Mouse (Mus musculus): ENCODE data around the gene Cln6.
A peak's percentile ranks its signal among the peaks of the same experiment; 100 is the strongest.
"Not testable (repeated sequence)": the region's sequence is repeated elsewhere in the genome, so short reads cannot be mapped to it uniquely, and the experiment has no call there.

The Cln6 gene

DNA sequence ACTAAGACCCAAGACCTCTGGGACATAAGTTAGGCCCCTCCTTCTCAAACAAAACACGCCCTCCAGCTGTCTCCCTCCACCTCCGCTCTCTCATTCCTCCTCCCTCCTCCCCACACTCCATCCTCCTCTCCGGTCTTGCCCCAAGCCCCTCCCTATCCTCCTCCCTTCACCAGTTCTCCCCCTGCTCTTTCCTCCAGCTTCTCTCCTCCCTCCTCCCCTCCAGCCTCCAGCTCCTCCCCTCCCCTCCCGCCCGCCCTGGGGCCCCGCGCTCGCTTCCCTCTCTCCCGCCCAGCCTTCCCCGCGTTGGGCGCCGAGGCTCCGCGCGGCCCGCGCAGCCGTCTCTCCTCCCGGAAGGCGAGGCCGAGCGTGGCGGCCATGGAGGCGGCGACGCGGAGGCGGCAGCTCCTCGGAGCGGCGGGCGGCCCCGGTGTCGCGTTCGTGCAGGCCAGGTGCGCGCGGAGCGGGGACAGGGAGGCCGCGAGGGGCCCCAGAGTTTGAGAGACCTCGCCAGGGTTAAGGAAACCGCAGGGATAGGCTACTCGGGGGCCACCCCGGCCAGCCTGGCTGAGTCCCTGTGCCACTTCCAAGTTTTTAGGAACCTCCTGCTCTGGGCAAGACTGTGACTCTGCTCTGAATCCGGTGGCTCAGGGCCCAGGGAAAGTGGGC lies at the start of gene Cln6:
TSS of gene Cln6 (plus strand) at position 280 of the 666 bp plus-strand sequence.
- peak in 1 of 2 experiments; percentile 22 for DNase-seq (ENCODE audit: low spot score in 2 of 2)

DNA sequence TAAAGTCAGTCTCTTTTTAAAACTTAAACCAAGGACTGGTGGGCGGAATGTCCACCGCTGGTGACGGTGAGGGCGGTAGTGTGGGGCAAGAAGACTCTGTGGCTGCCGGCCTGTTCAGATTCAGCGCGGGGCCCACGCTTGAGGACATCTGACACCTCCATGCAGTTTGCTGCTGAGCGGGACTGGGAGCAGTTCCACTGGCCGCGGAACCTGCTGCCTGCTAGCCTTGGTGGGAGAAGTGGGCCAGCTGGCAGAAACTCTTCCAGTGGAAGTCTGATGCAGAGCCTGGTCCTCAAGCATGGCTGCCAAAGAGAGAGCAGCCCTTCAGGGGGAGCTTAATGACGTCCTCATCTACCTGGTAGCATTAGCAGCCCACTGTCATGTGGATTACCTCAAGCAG lies 48.7 kb upstream of the Cln6 start:
- DNase-seq (ENCODE audit: low spot score in 2 of 2): no peak

DNA sequence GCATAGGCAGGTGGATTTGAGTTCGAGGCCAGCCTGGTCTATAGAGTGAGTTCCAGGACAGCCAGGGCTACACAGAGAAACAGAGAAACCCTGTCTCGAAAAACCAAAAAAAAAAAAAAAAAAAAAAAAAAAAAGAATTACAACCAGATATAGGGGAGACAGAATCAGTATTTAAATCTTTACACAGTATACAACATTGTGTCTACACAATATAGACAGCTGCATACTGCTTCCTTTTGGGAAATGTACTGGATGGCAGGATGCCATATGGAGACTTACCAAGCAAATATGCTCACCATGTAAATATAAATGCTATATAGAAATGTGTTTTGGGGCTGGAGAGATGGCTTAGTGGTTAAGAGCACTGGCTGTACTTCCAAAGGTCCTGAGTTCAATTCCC lies 39.4 kb upstream of the Cln6 start:
- DNase-seq (ENCODE audit: low spot score in 2 of 2): not testable (repeated sequence)

DNA sequence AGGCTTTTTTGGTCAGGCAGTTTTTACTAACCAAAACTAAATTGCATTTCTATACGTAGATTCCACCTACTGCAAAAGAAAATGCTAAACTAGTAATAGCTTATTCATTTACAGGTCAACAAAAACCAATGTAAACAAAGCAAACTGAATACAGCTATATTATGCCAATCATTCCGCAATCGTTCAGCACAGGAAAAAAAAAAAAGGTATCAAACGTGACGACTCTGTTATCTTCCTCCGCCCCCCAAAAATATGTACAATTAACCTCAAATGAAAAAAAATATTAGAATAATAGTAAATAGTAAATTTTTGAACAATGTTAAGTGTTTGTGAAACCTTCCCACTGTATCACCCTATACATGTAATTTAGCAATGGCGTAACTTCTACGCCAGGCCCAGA lies 28.5 kb upstream of the Cln6 start:
- no peak for DNase-seq (ENCODE audit: low spot score in 2 of 2)

DNA sequence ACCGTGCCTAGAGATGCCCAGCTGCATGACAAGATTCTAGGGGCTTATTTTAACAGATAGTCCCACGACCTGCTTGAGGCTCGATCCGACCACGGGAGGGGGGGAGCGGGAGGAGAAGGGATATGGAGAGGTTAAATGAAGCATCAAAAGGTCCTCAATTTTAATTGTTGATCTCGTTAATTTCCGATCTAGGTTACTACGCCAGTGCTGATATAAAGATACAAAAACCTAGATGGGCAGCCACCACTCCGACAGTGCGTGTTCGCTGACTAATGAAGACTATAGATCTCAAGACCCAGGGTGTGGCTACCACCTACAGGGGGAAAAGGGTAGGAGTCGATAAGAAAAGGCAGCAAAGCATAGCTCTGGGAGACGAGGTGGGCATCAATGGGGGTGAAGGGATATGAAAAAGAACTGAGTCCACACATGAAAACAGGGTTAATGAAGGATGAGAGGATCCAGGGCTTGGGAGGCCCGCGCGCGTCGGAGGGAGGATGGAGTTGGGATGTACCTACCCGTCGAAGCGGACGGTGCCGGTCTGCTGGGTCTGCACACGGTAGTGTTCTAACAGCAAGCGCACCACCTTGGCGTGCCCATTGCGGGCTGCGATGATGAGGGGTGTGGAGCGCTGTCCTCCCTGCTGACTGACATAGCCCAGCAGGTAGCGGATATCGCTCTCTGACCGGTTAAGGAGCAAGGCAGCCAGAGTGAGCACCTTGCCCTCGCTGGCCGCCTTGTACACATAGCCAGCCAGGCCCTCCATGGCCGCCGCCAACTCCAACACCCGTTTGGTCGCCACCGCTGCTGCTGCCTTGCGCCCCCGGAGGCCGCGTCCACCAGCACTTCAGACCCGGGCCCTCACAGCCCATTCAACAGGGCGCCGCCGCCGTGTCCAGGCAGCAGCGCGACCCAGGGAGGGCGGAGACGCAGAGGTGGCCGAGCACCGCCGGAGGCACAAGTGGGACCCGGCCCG lies 27.8 kb upstream of the Cln6 start:
- DNase-seq (ENCODE audit: low spot score in 2 of 2): peak in 1 of 2 experiments; percentile 48

DNA sequence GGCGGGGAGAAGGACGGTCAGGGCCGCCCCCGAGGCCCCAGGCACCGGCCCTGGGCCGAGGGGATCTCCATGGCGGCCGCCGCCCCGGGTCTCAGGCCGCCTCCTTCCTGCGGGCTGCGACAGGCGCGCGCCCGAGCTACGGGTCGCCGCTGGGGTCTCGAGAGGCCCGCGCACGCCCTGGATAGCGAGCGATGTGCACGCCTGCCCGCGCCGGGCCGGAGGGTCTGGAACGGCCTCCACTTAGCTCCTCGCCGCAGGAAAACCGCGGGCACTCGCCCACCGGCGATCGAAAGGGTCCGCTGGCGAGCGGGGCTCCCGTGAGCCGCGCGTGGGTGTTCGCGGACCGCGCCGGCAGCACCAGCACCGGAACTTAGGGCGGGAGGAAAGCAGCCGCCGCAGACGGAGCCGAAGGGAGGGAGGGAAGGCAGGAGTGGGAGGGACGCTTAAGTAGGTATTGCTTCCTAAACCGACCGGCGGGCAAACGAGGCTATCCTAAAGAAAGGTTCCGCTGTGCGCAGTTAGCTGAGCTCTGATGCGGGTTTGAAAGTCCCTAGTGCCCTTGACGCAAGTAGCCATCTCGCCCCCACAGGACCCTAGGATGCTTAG lies 27.0 kb upstream of the Cln6 start, which contains the start of gene Fem1b:
TSS of gene Fem1b (minus strand) at position 419 of the 606 bp plus-strand sequence.
- peak; percentile 80 to 88 for DNase-seq (ENCODE audit: low spot score in 2 of 2)

DNA sequence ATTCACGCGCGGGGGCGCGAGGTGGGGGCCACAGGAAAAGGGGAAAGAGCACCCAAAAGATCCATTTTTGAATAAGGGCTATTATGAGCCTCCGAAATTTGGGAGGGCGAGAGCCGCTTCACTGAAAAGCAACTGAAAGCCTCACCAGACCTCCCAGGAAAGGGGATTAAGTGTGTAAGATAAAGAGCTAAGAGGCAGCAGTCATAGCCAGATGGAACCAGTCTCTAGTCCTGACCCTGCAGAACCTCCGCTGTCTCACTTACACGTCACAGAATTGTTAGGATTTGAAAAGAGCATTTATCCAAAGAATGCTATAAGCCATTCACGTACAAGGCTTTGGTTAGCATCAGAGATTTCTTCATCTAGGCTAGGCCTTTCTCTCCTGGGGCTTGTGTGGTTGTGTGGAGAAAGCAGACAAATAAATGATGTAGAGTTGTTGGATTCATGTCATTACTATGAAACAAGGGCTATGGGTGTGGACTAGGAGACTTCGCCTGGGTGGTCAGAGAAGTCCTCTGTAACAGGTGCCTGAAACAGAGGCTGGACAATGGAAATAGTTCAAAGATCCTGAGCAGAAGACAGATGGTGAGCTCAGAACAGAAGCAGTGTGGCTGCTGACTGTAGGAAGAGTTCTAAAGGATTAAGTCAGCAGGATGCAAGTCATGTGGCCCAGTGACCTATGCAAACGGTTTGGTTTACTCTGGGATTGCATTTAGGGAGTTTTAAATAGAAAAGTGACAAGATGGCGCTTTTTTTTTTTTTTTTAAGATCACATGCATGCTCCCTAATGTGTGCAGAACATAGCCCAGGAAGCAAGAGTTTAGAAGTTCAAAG lies 26.2 kb upstream of the Cln6 start:
- DNase-seq (ENCODE audit: low spot score in 2 of 2): no peak

DNA sequence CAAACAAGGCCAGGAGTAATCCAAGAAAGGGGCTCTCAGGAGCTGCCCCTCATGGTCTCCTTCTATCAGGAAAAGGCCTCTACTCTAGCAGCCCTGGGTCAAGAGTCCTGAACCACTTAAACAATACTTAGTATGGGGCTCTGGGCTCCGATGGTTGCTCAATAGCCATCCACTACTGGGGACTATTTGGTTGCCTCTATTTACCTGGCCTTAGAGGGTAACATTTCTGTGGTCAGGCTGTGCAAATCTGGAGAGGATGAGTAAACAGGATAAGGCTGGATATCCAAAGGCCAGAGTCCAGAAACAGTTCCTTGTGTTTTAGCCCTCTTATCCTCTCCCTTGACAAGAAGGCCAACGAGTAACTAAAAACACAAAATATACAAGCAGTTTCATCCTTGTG lies 23.8 kb upstream of the Cln6 start:
- DNase-seq (ENCODE audit: low spot score in 2 of 2): no peak

DNA sequence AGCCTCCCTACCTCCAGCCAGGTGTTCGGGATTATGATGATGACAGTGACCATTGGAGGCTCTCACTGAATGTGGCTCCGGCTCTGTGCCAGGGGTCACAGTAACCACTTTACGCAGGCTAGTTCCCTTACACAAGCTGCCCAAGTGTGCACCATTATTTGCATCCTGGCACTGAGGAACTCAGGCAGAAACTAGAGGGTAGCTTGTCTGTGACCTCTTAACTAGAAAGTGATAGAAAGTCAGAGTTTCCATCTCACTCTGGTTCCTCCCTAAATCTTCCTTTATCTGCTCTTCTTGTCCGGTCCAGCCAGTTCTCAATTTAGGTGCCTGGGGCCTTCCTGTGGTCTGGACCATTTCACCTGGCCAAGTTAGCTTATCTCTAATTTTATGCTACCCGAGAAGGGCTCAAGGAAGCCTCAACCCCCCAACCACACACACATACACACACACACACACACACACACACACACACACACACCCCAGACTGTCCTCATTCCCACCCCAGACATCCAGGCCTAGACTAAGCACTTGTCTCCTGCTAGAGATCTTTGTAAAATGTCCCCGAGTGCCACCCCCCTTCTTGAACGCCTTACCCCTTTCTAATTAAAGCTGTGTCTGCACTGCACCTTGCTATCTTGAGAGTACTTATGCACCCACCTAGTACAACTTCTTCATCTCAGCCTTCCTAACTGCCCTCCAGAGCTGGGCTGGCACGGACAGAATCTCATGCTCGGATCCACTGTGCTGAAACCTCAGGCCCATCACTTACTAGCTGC lies 22.1 kb upstream of the Cln6 start:
- DNase-seq (ENCODE audit: low spot score in 2 of 2): no peak

DNA sequence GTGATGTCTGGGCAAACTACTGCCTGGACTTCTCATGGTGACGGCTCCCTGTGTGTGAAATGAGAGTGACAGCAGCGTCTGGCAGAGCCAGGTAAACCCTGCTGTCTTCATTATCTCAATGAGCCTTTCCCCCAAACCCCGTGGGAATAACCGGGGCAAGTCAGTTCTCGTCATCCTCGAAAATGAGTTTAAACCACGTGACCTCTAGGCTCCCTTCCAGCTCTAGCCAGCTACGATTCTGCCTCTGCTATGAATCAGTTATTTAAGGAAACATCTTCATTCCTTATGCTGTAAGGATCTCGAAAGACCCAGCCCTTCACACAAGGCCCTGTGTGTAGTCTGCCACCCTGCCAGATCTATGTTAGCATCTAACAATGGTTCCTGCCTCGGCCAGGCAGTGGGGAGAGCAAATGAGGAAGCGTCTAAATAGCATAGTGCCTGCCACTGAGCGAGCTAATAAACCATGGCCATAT lies 21.4 kb upstream of the Cln6 start:
- DNase-seq (ENCODE audit: low spot score in 2 of 2): no peak

DNA sequence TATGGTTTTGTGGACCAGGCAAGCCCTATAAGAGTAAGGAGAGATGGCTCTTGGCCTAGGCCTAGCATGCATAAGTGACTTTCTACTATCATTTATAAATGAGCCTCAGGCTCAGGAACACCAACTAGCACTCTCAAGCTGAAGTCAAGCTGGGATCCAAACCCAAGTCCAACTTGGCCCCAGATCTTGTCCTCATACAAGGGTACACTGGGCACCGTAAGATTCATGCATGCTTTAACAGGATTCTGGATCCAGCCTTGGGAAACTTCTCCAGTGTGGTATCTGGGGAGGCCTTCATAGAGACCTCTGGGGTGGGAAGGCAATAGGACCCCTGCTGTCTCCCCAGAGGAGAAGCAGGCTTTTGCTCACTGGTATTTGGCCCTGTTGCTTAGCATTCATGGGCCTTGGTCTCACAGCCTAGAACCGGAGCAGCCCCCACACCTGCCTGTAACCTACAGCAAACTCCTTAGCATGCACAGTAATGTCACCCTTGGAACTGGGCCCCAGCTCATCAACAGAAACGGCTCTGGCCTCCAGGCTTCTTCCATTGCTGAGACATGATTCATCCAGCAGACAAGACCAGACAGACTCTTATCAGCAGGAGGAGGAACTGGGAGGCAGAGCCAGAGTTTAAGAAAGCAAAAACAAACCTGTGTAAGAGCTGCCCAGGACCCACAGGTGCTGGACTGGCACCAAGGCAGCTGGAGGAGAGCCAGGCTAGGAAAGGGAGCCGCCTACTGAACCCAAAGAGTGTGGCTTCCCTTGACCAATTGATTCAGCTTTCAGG lies 20.6 kb upstream of the Cln6 start:
- no peak for DNase-seq (ENCODE audit: low spot score in 2 of 2)

DNA sequence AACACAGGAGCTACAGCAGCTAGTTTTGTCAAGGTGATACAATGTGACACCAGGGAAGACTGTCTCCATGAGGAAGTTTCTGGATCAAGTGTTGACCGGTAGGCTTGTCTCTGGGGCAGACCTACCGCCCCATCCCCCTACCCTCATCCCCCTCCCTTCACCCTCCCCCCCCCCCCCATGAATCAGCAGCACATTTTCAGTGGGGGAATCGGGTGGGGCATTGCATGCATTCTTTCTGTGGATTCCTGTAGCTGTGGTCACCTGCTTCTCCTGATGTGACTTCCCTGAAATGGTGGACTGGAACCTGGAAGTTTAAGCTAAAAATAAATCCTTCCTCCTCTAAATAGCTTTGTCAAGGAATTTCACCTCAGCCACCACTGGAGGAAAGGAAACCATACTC lies 19.1 kb upstream of the Cln6 start:
- no peak for DNase-seq (ENCODE audit: low spot score in 2 of 2)

DNA sequence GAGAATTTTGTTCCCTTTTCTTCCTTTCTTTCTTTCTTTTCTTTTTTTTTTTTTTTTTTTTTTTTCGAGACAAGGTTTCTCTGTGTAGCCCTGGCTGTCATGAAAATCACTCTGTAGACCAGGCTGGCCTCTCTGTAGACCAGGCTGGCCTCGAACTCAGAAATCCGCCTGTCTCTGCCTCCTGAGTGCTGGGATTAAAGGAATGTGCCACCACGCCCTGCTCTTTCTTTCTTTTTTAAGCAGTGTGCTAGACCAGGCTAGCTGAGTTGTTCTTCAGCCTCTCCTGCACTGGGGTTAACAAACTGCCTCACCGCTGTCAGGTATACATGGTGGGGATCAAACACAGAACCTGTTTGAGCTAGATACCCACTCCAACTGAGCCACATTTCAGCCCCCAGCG lies 18.7 kb upstream of the Cln6 start:
- DNase-seq (ENCODE audit: low spot score in 2 of 2): not testable (repeated sequence)

DNA sequence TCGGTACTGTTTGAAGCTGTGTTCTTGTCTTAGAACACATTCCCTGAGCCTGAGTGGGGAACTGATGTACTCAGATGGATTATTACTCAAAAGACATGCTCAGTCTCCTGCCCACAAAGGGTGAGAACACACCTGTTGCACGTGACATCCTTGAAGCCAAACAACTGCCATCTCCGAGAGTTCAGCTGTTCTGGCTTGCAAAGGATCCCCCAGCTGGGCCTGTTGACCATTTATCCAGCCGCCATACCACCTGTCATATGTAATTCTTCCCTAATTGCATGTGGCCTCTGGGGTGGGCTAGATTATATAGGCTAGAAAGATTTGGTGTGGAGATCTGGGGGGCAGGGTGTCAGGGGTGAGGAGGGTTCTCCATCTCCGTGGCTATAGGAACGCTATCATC lies 17.8 kb upstream of the Cln6 start:
- DNase-seq (ENCODE audit: low spot score in 2 of 2): no peak

DNA sequence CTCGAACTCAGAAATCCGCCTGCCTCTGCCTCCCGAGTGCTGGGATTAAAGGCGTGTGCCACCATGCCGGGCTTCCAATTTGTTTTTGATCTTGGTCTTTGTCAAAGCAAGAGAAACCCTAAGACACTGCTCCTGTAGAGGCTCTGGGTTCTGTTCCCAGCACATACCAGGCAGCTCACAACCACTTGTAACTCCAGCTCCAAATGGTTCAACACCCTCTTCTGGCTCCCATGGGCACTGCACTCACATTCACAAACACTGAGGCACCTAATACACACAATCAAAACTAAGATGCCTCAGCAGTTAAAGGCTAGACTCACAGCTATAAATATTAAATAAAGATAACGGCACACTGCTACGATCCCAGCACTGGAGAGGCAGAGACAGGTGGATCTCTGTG lies 16.8 kb upstream of the Cln6 start:
- DNase-seq (ENCODE audit: low spot score in 2 of 2): no peak

DNA sequence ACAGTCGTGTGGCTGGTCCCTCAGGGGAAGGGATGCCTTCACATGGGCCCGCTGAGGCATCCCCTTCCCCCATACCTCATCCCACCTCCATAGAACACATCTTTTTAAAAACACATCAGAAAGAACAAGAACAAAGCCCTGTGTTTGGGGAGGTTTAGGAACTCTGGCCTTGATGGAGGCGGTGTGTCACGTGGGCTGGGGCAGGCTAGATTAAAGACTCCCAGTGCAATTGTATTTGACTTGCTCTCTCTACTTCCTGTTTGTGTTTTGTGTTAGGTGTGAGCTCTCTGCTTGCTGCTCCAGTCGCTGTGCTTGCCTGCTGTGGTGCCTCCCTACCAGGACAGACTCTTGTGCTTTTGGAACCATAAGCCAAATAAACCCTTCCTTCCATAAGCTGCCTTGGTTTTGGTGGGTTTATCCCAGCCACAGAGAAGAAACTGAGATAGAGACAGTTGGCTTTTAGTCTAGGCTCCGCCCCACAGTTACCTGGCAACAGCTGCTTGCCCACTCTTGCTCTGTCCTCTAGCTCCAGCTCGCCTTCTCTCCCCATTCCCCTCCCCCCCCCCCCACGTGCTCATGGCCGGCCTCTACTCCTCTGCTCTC lies 12.7 kb upstream of the Cln6 start:
- no peak for DNase-seq (ENCODE audit: low spot score in 2 of 2)

DNA sequence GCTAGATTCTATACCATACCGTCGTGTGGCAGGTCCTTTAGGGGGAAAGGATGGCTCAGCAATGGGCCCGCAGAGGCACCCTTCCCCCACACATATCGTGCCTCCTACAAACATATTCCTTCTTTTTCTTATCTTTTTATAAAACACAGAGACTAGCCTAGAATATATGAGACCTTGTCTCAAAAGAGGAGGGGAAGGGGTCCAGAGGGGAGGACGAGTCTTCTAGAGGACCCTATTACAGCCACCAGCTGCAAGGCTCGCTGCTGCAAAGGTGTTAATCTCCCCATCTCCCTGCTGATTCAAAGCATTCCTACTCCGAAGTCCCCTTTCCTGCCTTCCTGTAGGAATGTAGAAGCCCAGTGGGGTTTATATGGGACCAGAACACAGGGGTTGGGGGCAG lies 12.1 kb upstream of the Cln6 start:
- DNase-seq (ENCODE audit: low spot score in 2 of 2): no peak

DNA sequence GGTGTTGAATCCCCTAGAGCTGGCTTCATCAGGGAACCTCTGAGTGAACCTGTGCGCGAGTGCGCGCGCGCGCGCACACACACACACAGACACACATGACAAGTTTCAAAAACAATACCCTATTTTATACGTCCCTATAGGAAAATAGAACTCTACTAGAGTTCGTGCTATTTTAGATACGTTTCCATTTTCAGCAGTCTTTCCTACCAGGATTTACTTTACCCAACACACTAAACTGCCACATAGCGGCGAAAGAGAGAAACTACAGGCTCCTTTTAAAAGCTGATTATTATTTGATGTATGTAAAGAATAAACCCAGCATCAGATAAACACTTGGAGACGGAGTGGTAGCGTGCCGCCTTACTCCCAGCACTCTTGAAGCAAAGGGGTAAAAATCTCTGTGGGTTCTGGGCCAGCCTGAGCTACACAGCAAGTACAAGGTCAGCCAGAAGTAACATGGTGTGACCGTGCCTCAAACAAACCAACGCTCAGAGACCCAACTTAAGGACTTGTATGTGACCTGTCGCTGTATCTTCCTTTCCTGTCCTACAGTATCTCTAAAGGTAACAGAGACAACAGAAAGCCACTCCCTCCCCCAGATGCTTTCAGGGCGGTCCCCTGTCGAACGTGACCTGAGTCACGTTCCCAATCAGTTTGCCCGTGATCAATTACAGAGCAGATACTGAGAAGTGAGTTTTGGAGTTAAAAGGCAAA lies 10.5 kb upstream of the Cln6 start:
- DNase-seq (ENCODE audit: low spot score in 2 of 2): no peak

DNA sequence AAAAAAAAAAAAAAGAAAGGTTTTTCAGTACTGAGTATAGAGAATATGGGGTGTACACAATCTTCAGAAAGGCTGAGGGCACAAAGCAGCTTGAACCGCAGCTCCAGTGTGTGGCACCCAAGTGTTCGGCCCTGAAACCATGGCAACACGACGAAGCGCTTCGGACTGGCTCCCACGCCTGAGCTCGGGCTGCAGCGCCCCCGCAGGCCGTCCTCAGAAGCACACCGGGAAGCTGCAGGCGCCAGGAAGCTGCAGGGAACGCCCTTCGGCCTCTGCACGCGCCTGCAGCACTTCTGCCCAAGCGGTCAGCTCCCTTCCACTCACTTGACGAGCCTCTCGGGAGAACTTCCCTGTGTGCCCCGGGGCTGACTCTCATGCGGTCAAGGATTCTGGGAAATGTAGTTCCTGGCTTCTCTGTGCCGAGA lies 9.9 kb upstream of the Cln6 start:
- peak; percentile 84 to 89 for DNase-seq (ENCODE audit: low spot score in 2 of 2)
